Mouse (Mus musculus): ENCODE measurements around the gene C1qtnf5.

- TF ChIP-seq CTCF (IDR thresholded peaks at IDR 0.05; ENCODE audit: insufficient read depth, low read length) (no peak), POLR2A (IDR thresholded peaks at IDR 0.05; ENCODE audit: borderline replicate concordance, extremely low read depth, low read depth, low read length) (no peak)
Measured at GRCm38 (mm10) chr9:44077266-44077910, 29.7 kb upstream of the C1qtnf5 start.
